Mouse (Mus musculus): ENCODE results near the gene Nhp2. TPM values are rescaled to one million over a fixed set of nuclear protein-coding genes. Genes with fewer than 3 reads are reported as not detected.

The Nhp2 gene
- 100 to 1,000 TPM; 128 to 145 TPM for polyA plus RNA-seq (2017; shearing (Covaris generic))

DNA sequence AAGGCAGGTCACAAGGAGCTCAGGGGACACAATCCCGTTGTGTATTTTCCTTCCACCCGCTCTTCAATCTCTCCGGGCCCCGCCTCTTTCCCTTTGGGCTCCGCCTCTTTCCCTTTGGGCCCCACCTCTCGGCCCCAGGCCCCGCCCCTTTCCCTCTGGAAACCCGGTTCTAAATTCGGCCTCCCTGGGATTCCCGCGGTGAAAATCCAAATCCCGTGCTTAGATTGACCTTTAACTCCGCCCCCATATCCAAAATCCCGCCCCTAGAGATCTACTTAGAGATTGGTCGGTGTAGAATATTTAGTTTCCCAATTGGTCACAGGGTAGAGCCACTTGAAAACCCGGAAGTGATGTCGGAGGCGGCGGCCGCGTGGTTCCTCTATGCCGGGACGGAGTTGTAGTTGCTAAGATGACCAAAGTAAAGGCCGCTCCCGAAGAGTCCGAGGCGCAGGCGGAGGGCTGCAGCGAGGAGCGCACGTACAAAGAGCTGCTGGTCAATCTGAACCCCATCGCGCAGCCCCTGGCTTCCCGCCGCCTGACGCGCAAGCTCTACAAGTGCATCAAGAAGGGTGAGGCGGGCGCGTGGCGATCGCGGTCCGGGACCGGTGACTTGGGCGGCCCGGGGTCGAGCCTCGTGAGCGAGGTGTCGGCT lies at the start of gene Nhp2:
Gene Nhp2 (plus strand): TSS at position 327 of the 652 bp plus-strand sequence.
- ATAC-seq = peak; percentile 87

DNA sequence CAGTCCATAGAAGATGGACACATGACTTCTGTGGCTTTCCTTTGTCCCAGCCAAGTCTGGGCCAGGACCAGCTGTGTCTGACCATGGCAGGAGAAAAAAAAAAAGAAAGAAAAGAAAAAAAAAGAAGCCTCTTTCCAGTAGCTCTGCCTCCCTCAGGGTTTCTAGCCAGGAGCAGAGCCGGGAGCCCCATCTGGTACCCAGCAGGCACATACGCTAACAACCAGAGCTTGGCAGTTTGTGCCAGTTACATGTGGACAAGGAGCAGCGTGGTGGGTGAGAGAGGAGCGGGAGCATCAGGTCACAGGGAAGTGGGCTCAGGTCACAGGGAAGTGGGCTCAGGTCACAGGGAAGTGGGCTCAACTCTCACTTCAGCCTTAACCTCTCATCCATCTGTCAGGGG lies 43.1 kb upstream of the Nhp2 start:
- no peak for ATAC-seq

DNA sequence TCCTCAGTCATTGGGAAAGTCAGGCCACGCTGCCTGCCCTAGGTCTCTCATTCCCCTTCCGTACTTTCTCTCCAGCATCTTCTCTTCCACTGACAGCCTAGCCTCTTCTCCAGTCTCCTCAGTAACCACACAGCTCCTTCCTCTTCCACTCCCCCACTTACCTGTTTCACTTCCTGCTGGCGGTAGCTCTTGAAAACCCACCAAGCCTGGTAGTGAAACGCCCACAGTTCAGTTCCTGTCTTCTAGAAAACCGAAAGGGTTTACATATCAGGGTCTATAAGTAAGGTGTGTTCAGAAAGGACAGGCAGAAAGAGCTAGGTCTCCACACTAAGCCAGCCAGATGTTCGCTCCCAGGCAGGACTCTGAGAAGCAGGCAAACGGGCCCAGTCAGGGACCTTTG lies 41.9 kb upstream of the Nhp2 start:
- ATAC-seq = peak; percentile 92

DNA sequence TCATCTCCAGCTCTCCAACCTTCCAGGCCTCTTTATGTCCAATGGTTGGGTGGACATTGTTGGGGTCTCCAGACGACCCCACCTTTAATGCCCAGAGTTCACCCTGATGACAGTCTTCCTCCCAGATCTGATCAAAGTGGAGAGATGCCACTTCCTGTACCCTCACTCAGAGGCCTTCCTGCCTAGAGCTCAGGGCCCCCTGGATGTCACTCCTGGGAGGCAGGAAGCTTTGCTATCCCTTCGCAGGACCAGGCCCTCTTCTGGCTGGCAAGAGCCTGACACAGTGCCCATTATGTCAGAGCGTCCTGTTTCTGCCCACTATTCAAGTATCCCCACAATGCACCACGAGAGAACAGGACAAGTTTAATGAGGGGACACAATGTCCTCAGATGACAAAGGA lies 40.5 kb upstream of the Nhp2 start:
- no peak for ATAC-seq

DNA sequence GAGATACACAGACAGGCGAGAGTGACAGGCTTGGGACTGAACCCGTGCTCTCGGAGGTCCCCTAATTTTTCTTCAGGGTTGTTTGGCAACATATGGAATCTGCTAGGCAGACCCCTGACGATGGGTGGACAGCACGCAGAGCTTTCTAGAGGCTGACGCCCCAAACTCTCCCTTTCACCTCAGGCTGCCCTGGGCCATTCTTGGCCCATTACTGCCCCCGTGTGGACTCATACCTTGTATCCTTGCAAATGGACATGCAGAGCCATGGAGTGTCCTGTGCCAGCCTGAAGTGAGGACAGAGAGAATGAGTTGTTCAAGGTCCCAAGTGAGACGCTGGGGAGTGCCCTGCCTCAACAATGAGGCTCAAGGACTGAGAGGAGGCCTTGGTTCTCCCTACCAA lies 36.8 kb upstream of the Nhp2 start:
- no peak for ATAC-seq

DNA sequence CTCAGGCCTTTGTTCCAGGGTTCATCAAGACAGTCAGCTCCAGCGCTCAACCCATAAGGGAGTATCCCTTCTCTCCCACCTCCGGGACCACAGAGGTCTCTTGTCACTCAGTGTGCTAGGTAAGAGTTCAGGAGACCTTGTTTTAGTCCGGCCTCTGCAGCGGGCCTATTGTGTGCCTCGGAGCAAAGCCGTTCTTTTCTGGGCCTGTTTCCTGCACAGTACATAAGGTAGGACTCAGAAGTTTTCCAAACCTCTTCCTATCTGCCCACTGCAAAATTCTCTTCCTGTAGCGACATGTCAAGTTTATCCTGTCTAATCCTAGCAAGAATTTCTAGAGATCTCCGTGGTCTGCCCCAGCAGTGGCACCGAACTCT lies 35.5 kb upstream of the Nhp2 start:
- peak; percentile 25 for ATAC-seq

DNA sequence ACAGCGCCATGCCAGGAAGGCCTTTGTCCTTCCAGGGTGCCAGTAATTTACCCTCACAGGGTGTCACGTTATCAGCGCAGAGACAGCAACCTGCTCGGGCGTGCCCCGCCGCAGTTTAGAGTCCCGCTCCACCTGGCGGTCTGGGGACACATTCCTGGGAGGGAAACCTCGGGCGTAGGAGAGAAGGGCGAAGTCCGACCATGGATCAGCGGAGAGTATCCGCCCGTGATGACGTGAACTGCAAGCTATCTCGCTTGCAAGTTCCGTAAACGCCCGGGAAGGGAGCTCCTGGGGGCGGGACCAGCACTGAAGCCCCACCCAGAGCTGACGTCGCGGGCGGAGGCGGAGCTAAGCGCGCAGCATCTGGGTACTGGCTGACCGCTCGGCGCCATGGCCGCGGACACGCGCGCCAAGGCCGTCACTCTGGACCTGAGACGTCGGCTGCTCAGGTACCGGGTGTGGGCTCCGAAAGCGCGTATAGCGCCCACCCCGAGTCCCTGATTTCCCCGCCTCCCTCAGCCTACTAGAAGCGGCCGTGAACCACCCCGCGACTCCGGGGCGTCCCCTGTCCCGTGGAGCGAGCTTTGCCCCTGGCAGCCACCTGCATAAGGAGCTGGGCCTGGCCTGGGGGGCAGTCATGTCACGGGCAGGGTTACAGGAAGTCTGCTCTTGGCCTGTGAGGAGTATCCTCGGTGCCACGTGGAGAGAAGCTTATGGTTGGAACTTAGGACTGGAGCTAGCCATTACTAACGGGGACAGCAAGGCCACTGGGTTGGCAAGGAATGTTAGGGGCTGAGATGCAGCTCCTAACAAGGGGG lies 34.9 kb upstream of the Nhp2 start, which contains the start of gene Phykpl:
Gene Phykpl (plus strand): TSS at position 327 of the 818 bp plus-strand sequence.
- ATAC-seq = peak; percentile 87

DNA sequence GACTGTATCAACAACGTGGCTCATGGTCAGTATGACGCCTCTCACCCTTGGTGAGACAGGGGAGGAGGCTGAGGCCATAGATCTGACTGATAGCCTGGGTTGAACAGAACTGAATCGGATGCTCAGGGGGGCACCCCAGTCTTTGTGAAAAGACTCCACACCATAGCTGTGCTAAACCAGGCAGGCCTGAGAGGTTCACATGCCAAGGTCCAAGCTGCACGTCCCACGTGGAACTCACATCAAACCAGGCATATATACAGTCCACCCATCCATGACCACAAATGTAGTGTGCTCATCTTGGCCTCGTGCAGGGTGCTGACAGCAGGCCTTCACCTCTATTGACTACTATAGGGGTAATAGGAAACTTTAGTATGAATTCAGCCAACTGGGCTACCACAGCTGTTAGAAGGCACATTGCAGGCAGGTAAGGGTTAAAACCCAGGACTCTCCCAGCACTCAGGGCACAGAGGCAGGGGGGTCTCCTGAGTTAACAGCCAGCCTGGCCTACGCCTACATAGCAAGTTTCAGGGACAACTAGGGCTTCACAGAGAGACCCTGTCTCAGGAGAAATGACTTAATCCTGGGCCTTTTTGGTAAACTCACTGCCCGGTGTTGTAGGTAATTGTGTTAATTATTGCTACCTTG lies 33.8 kb upstream of the Nhp2 start:
- ATAC-seq = no peak

DNA sequence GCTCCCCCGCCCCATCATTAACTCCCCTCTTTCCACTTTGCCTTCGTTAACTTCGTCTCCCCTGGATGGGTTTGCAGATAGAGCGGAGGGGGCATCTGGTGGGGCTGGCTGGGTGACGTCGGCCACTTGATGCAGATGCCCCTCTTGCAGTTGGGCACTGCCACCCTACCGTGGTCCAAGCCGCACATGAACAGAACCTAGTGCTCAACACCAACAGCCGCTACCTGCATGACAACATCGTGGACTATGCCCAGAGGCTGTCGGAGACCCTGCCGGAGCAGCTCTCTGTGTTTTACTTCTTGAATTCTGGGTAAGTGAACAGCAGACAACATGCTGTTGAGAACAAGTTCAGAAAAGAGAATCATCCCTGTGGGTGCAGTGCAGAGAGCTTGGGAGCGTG lies 33.1 kb upstream of the Nhp2 start:
- no peak for ATAC-seq

DNA sequence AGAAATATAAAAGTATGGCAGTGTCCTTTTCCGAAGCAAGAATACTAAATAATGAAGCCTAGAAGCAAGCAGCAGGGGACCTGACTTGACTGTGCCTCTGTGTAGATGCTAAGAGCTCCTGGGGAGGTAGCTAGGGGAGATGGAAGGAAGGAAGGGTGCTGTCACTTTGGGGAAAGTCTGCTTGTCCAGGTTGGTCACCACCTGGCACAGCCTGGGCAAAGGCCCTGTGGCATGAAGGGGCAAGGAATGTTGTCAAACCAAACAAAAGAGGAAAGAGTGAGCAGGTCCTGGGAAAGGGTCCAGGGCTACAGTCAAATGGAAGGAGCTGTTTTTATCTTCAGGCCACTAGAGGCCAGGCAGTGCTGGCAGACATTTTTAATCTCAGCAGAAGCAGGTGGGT lies 32.5 kb upstream of the Nhp2 start:
- ATAC-seq = no peak

DNA sequence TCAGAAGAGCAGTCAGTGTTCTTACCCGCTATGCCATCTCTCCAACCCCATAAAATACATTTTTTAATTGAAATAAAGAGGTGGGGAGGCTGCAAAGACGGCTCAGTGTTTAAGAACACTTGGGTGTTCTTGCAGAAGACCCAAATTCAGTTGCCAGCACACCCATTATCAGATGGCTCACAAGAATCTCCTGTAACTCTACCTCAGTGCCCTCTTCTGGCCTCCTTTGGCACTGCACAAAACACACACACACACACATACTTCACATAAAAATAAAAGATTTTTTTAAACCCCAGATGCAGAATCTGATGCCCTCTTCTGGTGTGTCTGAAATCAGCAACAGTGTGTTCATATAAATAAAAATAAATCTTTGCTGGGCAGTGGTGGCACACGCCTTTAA lies 30.7 kb upstream of the Nhp2 start:
- ATAC-seq = no peak

DNA sequence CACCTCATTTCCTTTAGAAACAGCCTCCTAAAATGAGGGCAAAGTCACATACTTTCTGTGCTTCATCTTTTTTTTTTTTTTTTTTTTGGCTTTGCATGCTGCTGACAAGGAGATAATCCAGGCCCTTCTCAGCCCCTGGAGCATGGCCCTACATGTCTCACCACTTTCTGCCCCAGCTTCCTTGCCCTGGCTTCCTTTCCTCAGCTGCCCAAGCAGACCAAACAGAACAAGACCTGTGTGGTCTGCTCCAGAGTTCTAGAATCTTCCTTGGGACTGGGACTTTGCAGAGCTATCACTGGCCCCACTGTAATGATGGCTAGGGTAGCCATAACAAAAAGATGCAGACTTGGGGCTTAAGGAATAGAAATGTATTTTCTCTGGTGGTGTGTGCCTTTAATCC lies 29.5 kb upstream of the Nhp2 start:
- no peak for ATAC-seq

DNA sequence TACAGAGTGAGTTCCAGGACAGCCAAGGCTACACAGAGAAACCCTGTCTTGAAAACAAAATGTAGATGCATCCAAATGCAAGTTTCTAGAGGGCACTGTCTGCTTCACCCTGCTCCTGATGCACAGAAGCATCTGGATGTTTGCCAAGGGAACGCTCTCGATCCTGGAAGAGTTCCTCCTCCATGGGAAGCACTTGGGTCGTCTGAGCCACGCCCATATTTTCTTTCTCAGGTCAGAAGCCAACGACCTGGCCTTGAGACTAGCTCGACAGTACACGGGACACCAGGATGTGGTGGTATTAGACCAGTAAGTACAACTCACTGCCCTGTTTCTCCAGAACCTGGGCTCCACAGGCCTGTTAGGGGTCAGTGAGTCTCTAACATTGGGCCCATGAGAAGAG lies 28.4 kb upstream of the Nhp2 start:
- no peak for ATAC-seq

DNA sequence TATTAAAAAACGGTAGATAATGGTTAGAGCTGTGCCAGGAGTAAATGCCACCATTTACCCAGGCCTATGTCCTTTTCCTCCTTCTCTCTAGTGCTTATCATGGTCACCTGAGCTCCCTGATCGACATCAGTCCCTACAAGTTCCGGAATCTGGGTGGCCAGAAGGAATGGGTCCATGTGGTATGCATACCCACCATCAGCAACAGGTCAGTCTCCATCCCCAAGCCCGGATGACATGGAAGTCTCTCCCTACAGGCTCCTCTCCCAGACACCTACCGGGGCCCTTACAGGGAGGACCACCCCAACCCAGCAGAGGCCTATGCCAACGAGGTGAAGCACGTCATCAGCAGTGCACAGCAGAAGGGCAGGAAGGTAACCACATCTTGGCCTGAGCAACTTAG lies 27.6 kb upstream of the Nhp2 start:
- no peak for ATAC-seq

DNA sequence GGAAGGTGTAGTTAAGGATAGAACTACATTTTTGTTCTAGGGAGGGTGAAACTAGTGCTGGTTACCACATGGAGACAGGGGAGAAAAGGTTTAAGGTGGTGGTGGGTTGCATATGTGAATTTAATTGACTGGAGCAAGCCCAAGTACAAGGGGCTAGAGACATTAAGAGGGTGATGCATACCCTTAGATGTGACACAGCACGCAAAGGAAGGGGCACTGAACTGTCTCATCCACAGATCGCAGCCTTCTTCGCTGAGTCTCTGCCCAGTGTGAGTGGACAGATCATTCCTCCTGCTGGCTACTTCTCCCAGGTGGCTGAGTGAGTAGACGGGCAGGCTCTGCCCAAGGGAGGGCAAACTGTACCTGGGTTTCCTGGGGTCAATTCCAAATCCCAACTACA lies 26.2 kb upstream of the Nhp2 start:
- ATAC-seq = no peak

DNA sequence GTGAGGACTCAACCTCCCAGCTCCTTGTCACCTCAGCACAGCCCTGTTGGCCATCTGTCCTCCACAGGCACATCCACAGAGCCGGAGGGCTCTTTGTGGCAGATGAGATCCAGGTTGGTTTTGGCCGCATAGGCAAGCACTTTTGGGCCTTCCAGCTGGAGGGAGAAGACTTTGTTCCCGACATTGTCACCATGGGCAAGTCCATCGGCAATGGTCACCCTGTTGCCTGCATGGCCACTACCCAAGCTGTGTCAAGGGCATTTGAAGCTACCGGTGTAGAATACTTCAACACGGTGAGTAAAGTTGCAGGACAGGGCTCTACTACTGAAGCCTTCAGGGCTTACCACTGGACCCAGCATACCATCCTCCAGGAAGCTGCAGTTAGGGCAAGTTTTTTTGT lies 25.7 kb upstream of the Nhp2 start:
- ATAC-seq = no peak

DNA sequence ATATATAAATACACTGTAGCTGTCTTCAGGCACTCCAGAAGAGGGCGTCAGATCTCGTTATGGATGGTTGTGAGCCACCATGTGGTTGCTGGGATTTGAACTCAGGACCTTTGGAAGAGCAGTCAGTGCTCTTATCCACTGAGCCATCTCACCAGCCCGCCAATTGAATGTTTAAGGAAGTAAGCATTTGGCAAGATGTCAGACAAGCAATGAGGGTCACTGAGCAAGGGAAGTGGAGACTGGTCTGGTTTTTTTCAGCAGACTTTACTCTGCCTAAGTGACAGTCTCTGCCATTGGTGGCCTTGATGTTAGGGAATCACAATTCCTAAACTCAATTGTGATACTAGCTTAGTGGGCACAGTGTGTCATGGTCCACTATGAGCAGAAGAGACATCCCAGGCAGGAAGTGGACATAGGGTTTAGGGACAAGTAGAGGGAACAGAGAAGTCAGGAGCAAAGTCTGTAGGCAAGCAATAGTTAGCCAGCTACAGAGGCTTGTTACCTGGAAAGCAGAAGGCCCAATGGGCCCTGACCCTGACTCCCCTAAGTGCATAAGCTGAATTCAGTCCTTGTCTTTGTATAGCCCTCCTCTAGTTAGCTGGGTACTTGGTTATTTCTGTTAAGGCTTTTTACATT lies 24.7 kb upstream of the Nhp2 start:
- no peak for ATAC-seq

DNA sequence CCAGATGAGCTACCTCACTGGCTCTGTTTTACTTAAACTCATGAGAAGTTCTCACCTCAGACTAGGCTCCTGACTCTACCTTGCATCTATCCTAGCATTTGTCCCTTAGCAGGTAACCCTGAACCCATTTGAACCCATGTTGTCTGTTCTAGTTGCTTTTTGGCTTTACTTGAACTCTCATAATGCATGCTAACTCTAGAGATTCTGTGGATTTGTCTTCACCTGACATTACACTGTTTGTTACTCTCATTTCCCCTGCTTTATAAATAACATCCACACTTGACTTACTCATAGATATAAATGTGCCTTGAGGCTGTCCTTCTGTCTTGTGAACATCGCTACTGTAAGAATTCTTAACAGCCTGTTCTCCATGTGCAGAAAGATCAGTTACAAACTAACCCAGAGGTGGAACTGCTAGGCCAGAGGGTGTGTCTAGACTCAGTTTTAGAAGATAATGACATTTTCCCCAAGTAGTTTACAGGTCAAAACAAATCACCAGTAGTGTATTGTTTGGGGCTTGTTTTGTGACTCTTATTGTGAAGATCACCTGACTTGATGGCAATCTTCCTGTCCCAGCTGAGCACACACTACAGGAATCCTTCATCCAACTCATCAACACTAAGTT lies 24.0 kb upstream of the Nhp2 start:
- no peak for ATAC-seq

DNA sequence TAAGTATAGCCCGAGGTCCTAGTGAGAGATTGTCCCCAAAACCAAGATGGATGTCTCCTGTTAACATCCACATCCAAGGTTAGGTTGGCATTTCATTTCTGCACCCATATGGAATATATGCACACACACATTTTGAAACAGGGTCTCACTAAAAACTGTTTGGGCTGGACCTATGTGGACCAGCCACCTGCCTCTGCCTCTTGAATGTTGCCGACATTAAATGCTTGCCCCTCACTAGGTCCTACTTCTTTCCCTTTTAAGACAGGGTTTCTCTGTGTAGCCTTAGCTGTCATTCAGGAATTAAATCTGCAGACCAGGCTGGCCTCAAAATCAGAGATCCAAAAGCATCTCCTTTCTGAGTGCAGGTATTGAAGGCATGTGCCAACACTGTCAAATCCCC lies 22.0 kb upstream of the Nhp2 start:
- ATAC-seq = no peak

DNA sequence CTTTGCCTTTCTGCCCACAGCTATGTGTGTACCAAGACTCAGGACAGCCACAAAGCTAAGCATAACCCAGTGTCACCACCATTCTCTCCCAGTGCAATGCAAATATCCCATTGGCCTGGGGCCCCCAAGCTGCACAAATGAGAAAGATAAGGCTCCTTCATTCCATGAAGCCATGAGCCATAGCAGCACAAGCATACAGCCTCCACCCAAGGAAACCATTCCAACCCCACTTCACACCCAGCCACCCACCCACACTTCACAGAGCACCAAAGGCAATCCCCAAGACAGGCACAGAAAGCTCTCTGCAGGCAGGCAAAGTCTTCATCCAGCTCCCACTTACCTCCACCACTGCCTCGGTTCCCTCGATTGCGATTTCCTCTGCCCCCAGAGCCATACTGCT lies 17.3 kb upstream of the Nhp2 start:
- ATAC-seq = no peak

DNA sequence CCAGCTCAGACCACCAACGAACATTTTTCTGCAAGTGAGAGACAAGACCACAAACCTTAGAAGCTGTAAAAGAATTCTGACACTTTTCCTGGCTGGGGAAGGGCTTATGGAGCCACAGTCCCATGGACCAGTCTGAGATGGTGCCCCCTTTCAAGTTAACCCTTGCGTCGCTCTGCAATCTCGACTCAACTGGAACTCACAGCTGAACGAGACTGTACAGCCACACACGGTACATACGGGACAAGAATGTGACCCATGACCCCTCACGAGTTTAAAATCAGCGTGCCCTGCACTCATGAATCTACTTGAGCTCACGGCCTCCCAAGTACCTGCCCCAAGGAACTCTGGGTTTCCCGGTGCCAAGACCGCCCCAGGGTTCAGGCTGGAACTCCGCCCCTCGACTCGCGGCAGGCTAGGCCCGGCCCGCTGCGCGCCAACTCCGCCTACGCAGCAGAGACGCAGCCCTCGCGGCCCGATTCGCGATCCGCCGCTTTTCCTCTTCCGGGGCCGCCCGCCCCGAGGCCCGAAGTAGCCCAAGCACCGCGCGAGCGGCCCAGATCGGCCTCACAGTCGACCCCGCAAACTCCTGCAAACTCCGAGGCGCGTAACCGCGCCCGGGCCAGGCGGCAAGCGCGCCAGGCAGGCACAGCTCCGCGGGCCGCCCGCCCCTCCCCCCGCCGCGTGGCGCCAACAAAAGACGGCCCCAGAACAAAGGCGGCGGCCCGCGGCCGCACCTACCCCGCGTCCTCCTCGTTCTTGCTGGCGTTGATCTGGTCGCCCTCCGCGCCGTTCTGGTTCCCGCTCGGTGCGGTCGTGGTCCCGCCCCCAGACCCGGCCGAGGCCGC lies 13.7 kb upstream of the Nhp2 start:
- peak; percentile 74 for ATAC-seq
